Mouse (Mus musculus): ENCODE measurements around the gene Efna3. TPM values are rescaled to one million over a fixed set of nuclear protein-coding genes. Genes with fewer than 3 reads are reported as not detected.

Efna3 gene
- total RNA-seq, 2 experiments from 2014 or later, result 50.4 to 59.5 TPM

DNA sequence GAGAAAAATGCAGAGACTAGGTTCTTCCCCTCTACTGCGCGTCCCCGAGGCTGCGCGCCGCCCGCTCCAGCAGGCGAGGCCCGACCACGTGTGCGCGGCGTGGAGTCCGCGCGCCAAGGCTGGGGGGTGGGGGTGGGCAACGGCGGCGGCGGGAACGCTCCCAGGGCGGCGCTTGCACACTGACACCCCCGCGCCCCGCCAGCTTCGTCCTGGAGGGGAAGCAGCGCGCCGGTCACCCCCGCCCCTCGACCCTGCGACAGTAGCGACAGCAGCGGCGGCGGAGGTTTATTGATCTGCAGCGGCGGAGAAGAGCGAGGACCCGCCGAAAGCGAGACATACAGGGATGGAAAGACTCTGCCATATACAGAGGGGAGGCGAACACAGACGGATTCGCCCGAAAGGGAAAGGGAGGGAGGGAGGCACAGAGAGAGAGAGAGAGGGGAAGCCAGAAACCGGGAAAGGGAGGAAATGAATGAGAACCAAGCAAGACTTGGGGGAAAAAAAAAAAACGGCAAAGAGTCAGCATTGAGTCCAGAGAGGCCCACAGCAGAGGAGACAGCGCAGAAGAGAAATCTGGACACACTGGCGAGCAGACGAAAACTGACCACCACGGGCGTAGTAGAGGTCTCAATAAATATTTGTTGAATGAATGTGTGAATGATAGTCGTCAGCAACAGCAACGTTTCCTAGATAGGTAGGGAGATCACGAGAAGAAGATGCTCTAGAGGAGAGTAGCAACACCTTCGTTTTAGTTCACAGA is 3.0 kb downstream of the Efna3 start:
- intact Hi-C loops (cut with DNase I), result loop anchor here (2.0 to 10.0 kb wide), 5 partner anchors 19 to 538 kb away; partner anchors contain the start of genes Efna4 and Ube2q1
- DNase-seq (ENCODE audit: low spot score in 2 of 2), result peak; percentile 66 to 79

DNA sequence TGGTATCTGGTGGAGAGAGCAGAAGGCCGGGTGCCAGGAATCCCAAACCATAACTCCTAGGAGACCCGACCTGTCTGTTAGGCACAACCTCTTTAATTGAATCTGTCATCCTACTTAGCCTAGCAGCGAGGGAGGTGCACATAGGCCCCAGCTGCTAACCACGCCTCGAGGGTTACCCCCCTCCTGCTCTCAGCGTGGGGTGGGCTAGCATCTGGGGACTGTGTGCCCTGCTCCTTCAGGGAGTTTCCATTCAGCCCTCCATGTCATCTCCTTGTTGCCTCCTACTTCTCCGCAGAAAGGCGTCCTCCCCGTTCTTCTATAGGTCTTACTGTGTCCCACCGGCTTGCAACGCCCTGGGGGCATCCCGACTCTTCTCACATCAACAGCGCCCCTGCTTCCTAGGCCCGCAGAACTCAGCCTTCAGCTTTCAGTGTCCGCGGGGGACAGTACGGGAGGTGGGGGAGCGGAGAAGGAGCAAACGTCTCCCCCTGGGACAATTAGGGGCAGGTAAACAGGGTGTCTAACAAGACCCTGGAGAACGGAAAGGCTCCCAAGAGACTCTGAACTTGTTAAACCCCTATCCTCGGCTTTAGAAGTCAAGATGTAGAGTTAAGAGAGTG is 3.7 kb downstream of the Efna3 start:
- no peak for DNase-seq (ENCODE audit: low spot score in 2 of 2)
- intact Hi-C loops (cut with DNase I), result loop anchor here (5.0 to 10.0 kb wide), 4 partner anchors 33 to 538 kb away; partner anchors contain the start of gene Ube2q1

DNA sequence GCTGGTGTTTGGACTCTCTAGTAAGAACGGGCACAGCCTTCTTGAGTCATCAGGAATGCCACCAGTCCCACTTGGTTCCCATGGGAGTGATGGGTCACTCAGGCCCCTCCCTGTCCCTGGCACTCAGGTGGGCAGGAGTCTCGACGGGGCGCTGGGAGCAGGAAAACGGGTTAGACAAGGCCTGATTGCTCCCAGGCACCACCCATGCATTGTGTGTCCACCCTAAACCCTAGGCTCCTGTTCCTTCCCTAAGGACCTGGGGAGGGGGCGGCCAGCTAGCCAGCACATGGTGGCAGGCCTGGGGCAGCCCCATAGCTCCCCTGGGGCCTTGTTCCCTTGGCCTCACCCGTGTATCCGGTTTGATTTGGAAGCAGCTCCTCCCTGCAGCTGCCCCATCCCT is 4.4 kb downstream of the Efna3 start:
- intact Hi-C loops (cut with DNase I), result loop anchor here (5.0 to 10.0 kb wide), 4 partner anchors 34 to 539 kb away; partner anchors contain the start of gene Ube2q1

DNA sequence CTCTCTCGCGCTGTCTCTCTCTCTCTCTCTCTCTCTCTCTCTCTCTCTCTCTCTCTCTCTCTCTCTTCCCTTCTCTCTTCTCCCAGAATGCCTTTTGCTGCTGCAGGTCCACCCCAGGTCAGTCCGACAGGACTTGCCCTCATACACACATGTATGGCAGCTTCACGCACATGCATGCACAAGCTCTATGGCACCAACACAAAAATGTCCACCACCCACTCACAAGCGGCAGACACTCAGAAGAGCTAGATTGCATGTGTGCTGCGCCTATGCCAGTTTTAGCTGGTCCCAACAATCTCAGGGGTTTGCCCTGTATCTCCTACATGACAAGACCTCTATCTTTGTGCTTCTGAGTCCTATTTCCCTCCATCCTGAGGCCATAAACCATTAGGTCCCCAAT is 5.5 kb downstream of the Efna3 start:
- DNase-seq (ENCODE audit: low spot score in 2 of 2), result no peak
- intact Hi-C loops (cut with DNase I), result loop anchor here (5.0 to 10.0 kb wide), 4 partner anchors 35 to 540 kb away; partner anchors contain the start of gene Ube2q1

More for the DNA sequence above, 4.4 kb downstream of the Efna3 start:
- no peak for DNase-seq (ENCODE audit: low spot score in 2 of 2)

DNA sequence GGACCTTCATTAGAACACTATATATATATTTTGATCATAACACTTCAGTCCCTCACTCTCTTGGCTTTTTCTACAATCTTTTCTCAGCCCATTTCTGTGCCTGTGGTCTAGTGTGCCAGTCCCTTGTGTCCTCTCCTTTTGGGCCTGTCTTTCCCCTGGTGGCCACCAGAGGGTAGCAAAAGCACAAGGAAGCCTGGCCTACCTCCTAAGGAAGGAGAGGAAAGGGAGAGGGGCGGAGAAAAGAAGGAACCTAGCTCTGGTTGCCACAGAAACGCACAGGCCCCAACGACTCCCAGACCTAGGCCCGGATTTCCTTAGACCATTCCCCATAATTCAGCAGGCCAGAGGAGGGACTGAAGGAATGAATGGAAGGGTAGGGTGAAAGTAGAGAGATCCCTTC is 5.9 kb downstream of the Efna3 start:
- peak; percentile 88 to 89 for DNase-seq (ENCODE audit: low spot score in 2 of 2)
- intact Hi-C loops (cut with DNase I), result loop anchor here (5.0 to 10.0 kb wide), 4 partner anchors 35 to 540 kb away; partner anchors contain the start of gene Ube2q1

DNA sequence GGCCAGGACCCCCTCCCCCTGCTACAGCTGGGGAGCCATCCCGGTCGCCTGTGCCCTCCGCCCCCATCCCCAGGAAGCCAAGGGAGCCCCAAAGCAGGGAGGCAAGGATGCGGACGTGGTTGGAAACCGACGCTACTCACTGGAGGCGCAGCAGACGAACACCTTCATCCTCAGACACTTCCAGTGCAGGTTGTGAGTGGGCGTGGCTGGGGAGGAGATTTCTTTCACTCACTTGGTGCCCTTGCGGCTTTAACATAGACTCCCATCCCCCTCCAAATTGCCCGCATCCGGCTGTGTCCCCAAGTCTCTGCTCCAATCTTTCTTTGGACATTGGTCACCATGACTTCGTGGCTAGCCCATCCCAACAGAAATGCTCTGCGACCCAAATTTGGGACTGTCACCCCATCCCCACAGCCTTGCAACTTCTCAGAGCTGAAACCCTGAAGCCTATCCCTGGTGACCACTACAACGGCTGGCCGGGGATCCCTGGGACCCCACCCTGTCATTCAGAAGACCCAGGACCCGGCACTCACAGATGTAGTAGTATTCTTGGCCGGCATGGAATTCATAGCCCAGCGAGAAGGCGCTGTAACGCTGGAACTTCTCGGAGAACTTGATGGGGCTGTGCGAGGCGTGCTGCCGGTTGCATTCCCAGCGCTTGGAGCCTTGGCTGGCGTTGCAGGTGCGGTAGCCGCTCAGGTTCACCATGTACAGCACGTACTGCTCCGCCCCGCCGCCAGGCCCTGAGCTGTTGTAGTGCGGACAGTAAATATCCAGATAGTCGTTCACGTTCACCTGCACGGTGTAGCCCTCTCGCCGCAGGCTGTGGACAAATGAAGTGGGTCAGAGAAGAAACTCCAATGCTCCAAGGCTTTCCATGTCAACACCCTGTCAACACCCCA is 6.6 kb downstream of the Efna3 start:
- no peak for DNase-seq (ENCODE audit: low spot score in 2 of 2)
- intact Hi-C loops (cut with DNase I), result loop anchor here (5.0 to 10.0 kb wide), 4 partner anchors 36 to 541 kb away; partner anchors contain the start of gene Ube2q1

DNA sequence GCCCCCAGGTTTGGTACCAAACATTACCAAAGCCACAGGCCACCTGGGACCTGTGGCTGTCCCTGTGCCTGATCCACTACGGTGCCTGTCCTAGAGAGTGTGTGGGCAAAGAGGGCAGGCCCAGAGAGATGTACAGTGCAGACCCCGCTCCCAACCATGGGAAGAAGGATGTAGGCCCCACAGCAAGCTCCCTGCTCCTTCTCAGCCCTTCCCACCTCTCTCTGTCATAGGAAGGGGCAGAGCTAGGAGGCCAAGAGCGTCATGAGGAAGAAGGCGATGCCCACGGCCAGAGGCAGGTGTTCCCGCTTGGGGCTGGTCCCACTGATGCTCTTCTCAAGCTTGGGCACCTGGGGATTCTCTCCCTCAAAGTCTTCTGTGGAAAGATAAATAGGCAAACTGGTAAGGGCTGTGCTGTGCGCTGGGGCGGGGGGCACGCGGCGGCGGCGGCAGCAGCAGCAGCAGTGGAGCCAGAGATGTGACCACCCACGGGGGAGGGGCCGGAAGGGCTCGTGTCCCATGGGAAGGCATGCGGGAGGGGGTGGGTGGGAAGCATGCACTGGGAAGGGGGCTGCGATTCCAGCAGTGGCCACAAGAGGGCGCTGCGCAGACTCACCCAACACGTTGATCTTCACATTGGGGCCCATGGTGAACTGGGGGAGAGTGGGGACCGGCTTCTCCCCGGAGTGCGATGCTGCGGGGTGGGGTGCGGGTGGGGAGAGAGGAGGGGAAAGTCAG is 7.4 kb downstream of the Efna3 start:
- intact Hi-C loops (cut with DNase I), result loop anchor here (5.0 to 10.0 kb wide), 4 partner anchors 37 to 542 kb away; partner anchors contain the start of gene Ube2q1
- peak; percentile 76 to 77 for DNase-seq (ENCODE audit: low spot score in 2 of 2)

DNA sequence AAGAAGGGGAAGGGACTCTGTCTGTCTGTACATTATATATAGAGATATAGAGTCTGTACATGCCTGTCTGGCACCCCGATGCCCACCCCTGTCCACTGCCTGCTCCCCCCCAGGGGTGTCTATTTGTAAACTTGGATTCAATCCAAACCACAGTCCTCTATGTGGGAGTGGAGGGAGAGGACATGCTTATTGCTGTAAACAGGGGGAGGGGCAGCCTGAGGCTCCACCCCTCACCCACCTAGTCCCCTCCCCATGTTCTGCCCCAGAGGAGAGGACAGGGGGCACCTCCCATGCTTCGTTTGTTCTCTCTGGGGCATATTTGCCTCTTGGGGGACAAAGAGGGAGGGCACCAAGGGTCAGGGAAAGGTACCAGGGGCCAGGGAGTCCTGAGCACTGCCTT is 8.0 kb downstream of the Efna3 start:
- intact Hi-C loops (cut with DNase I), result loop anchor here (5.0 to 10.0 kb wide), 4 partner anchors 38 to 543 kb away; partner anchors contain the start of gene Ube2q1
- DNase-seq (ENCODE audit: low spot score in 2 of 2), result no peak

DNA sequence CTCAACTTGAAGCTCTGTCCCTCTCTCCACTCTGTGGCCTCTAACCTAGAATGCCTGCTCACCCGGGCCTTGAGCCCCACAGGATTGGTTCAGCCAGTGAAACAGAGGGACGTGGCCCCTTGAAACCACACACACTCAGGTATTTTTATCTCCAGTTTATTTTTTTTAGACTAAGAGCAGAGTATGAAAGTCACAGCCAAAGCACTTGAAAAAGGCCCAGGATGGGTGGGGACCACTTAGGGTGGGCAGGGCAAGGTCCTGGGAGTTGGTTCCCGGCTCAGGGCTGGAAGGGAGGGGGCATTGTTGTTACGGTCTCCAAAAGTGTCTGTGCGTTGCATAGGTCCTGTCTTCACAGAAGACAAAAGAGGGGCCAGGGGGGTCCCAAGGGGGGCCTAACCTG is 8.4 kb downstream of the Efna3 start:
- intact Hi-C loops (cut with DNase I), result loop anchor here (10.0 kb wide), 2 partner anchors 170 to 460 kb away; partner anchors contain the start of gene Ube2q1
- DNase-seq (ENCODE audit: low spot score in 2 of 2), result no peak

DNA sequence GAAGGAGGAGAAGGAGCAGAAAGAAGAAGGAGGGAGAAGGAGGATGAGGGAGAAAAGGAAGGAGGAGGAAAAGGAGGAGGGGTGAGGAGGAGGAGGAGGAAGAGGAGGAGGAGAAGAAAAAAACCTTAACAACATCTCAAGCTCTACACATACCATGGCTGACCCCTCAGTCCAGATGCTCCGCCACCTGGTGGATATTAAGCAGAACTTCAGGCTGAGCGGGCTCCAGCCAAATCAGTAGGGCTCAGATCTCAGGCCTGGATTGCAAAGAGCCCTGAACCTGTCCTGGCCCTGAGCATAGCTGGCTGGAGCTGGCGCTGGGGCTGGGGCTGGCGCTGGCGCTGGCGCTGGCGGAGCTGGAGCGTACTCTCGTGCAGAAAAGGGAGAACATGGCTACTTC is 14.7 kb downstream of the Efna3 start:
- intact Hi-C loops (cut with DNase I), result loop anchor here (2.0 kb wide), 1 partner anchor 57 kb away; no protein-coding TSS in a partner anchor
- DNase-seq (ENCODE audit: low spot score in 2 of 2), result no peak

DNA sequence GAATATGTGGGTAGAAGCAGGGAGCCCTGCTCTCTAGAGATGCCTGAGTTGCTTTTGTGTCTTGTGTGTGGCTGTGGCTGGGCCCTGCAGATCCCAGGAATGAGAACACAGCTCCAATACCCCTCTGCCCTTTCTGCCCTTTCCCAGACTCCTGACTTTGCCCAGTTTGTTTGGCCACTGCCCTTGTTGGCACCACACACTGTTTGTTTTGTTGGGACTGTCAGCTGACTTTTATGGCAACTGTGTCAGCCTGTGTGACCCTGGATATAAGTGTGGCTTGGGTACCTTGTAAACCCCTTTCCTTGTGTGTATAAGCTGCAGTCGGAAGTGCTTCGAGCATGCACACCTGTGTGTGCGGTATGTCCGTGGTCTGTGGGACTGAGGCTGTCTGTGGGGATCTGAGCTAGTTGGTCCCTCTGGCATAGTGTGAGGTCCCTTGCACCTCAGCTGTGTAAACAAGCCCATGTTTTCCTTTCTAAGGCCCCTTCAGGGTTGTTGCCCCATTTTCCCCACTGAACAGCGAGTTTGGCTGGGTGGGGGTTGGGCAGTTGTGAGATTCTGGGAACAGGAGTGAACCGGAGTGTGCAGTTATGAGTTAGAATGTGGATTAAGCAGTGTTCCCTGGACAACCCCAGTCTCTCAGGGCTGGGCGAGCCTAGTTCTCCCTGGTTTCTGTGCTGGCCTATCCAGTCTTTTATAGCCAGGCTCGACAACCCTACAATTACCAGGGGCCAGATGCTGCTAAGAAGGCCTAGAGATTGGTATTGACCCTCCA is 17.0 kb downstream of the Efna3 start:
- no peak for DNase-seq (ENCODE audit: low spot score in 2 of 2)
- intact Hi-C loops (cut with DNase I), result no loop called here

DNA sequence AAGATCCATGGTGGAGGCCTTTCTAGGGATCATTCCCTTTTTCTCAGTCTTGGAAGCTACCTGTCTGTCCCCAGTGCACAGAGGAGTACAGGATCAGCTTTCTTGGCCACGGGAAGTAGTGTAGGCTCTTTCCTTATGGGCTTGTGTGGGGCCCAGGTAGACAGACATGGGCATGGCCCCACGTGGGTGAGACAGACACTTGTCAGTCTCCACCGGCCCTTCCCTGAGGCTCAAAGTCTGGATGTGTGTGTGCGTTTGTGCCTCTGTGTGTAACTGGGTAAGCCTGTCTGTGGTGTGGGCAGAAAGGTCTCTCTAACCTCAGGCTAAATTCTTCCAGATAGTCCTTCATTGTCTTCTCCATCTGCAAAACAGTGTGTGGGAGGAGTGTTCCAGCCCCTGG is 17.7 kb downstream of the Efna3 start:
- DNase-seq (ENCODE audit: low spot score in 2 of 2), result no peak
- intact Hi-C loops (cut with DNase I), result no loop called here

DNA sequence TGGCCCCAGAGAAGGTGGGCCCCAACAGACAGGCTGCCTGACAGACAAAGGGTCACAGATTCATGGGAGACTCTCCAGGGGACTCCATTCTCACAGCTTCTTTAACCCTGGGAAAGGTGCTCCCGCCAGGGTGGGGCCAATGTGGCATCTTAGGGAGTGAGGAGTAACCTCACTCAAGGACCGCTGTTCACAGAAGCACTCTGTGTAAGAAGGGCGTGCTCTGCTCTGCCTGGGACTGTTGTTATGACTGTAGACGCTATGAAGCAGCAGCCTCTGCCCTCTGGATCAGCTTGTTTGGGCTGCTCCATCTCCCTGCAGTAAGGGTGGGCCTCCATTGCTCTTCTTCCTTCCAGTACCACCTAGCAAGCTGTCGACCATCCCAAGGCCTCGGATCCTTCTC is 18.3 kb downstream of the Efna3 start:
- DNase-seq (ENCODE audit: low spot score in 2 of 2), result no peak
- intact Hi-C loops (cut with DNase I), result no loop called here

DNA sequence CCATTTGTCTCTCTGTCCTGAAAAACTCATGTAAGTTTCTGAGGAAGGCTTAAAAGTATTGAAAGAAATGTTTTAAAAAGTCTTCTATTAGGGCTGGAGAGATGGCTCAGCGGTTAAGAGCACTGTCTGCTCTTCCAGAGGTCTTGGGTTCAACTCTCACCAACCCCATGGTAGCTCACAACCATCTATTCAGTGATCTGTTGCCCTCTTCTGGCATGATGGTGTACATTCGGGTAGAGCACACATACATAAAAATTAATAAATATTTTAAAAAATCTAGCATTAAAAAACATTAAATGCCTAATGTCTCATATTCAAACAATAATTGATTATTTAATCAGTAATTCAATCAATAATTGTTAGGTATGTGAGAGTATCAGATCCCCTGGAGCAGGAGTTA is 22.3 kb downstream of the Efna3 start:
- no peak for DNase-seq (ENCODE audit: low spot score in 2 of 2)
- intact Hi-C loops (cut with DNase I), result no loop called here

DNA sequence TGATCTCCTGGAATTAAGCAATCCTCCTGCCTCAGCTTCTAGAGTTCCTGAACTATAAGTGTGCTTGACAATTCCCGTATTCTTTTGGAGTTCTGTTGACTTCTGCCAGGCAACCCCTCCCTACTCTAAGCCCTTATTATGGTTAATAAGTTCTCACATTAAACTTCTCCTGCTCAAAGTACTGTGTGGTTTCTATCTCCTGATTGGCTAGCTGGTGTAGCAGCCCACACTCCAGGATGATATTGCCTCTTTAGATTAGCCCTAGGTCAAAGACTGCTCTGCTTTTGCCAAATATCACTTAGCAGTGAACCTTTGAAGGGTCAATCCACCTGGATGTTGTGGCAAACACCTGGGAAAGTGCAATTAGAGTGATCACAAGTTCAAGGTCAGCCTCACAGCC is 22.7 kb downstream of the Efna3 start:
- DNase-seq (ENCODE audit: low spot score in 2 of 2), result no peak
- intact Hi-C loops (cut with DNase I), result no loop called here

DNA sequence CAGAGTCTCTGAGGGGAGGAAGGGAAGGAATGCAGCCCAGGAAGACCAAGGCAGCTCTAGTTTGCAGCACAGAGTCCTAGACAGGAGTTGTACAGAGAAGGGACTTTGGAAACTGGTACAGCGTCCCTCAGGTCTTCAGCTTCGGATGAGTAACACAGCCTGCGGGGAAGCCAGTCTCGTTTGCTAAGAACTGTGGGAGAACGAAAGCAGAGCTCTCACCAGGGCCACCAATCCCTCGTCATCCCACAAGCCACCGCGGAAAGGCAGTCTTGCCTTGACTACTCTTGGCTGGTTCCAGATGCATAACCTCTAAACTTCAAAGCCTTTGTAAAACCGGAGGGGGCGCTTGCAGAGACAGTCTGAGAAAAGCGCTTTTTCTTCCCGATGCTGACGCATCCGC is 23.3 kb downstream of the Efna3 start:
- intact Hi-C loops (cut with DNase I), result no loop called here

DNA sequence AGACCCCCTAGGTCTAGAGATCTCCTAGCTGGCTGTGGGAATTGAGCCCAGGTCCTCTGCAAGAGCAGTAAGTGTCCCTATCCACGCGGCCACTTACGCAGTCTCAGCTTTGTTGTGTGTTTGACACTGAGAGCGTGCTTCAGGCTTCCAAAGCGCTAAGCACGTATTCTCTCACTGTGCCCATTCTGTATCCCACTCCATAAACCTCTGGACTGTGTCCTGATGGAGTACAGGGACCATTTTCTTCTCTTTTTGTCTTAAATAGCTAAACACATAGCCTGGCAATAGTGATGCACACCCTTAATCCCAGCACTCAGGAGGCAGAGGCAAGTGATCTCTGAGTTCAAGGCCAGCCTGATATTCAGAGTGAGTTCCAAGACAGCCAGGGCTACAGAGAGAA is 23.9 kb downstream of the Efna3 start:
- intact Hi-C loops (cut with DNase I), result no loop called here
- no peak for DNase-seq (ENCODE audit: low spot score in 2 of 2)

More for the DNA sequence above, 23.3 kb downstream of the Efna3 start:
- peak; percentile 33 to 39 for DNase-seq (ENCODE audit: low spot score in 2 of 2)

DNA sequence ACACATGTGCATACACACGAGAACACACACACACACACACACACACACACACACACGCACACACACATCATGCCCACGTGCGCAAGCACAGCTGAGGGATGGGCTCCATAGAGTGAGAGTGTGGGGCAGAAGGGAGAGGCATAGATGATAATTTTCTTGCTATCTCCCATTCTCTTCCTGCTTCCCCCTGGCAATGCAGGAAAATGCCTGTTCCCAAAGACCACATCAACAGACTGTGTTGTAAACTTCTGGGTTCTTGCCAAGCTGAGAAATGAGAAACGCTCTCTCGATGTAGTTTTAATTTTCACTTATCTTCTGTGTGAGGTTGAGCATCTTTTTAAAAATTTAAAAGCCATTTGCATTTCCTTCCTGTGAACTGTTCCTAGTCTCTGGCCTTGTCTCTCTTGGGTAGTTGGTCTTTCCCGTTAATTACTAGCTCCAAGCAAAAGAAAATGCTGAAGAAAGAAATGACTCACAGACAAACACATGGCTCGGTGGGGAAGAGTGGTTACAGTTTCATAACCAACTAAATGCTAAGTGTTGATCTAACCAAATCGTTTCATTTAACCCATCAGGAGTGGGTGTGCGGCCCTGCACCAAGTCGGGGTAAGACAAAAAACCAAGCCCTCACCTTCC is 25.9 kb downstream of the Efna3 start:
- intact Hi-C loops (cut with DNase I), result no loop called here
- DNase-seq (ENCODE audit: low spot score in 2 of 2), result peak in 1 of 2 experiments; percentile 8
